Mouse (Mus musculus) ES-Bruce4 (cell line): ENCODE results near the gene Oaz3. TPM values are rescaled to one million over a fixed set of nuclear protein-coding genes. Genes with fewer than 3 reads are reported as not detected.

Source experiments
- H3K27ac ChIP-seq: 2 replicates; pipeline ENCODE4 v1.5.1; 2012; ENCODE audit warnings: low read length, inconsistent platforms; ENCODE audit not compliant: insufficient read depth
- H3K27me3 ChIP-seq: 2 replicates; pipeline ENCODE4 v1.6.1; 2012; ENCODE audit warnings: mild to moderate bottlenecking, low read length, inconsistent platforms; ENCODE audit not compliant: control insufficient read depth, poor library complexity, insufficient read depth, severe bottlenecking
- H3K36me3 ChIP-seq: 2 replicates; pipeline ENCODE4 v1.6.1; 2012; ENCODE audit warnings: inconsistent platforms, mild to moderate bottlenecking, low read length, moderate library complexity; ENCODE audit not compliant: control insufficient read depth, poor library complexity, insufficient read depth, severe bottlenecking
- H3K4me1 ChIP-seq: one replicate; pipeline ENCODE4 v1.8.1; 2011; ENCODE audit warnings: low read length; ENCODE audit not compliant: control insufficient read depth, insufficient read depth
- H3K4me3 ChIP-seq: 2 replicates; pipeline ENCODE4 v1.5.1; 2011; ENCODE audit warnings: low read depth, mild to moderate bottlenecking, low read length
- H3K9ac ChIP-seq: 2 replicates; pipeline ENCODE4 v1.6.1; 2012; ENCODE audit warnings: low read depth, mild to moderate bottlenecking, inconsistent platforms; ENCODE audit not compliant: poor library complexity, severe bottlenecking
- H3K9me3 ChIP-seq: replicated peaks from 2 replicates; pipeline ENCODE4 v1.6.1; 2012; ENCODE audit warnings: mild to moderate bottlenecking, low read length, inconsistent platforms; ENCODE audit not compliant: control insufficient read depth, poor library complexity, insufficient read depth, severe bottlenecking
- CTCF ChIP-seq: IDR thresholded peaks from one replicate; pipeline ENCODE4 v1.8.1; 2011; ENCODE audit warnings: low read depth, low read length
- EP300 ChIP-seq: IDR thresholded peaks from 2 replicates; pipeline ENCODE4 v1.6.1; 2011; ENCODE audit warnings: low read depth, low read length; ENCODE audit not compliant: insufficient read depth
- POLR2A ChIP-seq: IDR thresholded peaks from one replicate; pipeline ENCODE4 v1.8.1; 2011; ENCODE audit warnings: low read length; ENCODE audit not compliant: insufficient read depth
- polyA plus RNA-seq: library from polyadenylated mRNA; stranded (reverse); fragments of >200 nt; gene quantifications from 2 replicates; pipeline ENCODE4 v1.2.4, GENCODE M21; 2011; ENCODE audit warnings: low read depth; ENCODE audit not compliant: missing spikeins, insufficient read depth, insufficient read length

Oaz3 gene
- polyA plus RNA-seq, 1 experiment = 0.91 TPM

DNA sequence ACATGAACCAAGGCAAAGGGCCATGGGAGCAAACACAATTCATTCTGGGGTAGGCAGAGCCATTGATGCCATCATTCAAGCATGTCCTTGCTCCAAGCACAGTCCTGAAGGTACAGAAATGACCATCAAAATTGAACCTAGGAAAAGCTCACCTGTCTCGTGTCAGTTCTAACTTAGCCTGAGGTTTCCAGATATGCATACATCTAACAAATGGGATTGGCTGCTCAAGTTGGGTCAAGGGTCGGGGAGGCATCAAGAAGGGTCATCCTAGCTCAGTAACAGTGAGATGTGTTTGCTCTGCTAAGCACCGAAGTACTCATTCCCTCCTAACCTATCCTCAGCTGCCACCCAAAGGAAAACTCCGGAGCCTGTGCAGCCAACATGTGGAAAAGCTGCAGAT, 46.9 kb downstream of the Oaz3 start:
- Histone ChIP-seq H3K36me3 (no peaks in the 10 kb centered on the region), H3K27ac (no peak overlapping the region), H3K4me1 (no peaks in the 10 kb centered on the region), H3K27me3 (no peaks in the 10 kb centered on the region), H3K9ac (no peak overlapping the region), H3K4me3 (no peak overlapping the region), H3K9me3 (no peaks in the 10 kb centered on the region)
- TF ChIP-seq CTCF (no peak), EP300 (no peak), POLR2A (no peak)

DNA sequence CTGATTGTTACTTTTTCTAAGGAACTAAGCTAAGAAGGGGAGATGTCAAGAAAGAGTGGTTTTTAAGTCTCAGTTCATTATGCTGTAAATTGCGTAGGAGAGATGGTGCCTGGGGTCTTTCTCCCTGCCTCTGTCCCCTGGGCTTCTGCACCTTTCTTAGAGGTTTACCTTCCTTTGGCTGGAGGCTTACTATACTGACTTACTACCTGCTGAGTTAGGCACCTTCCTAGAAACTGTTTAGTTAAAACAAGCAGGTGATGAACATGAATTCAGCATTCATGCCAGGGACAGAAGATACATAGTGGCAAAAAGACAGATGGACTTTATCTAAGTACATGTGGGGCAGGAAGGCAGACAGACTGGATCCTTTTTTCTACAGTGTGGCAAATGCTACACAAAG, 47.4 kb downstream of the Oaz3 start:
- H3K9me3 ChIP-seq = no peaks in the 10 kb centered on the region
- H3K4me3 ChIP-seq = no peak overlapping the region
- H3K36me3 ChIP-seq = no peaks in the 10 kb centered on the region
- H3K27ac ChIP-seq = no peak overlapping the region
- no peak for TF ChIP-seq EP300
- TF ChIP-seq POLR2A = no peak
- no peak for TF ChIP-seq CTCF
- H3K4me1 ChIP-seq = no peaks in the 10 kb centered on the region
- no peak overlapping the region for H3K9ac ChIP-seq
- no peaks in the 10 kb centered on the region for H3K27me3 ChIP-seq

DNA sequence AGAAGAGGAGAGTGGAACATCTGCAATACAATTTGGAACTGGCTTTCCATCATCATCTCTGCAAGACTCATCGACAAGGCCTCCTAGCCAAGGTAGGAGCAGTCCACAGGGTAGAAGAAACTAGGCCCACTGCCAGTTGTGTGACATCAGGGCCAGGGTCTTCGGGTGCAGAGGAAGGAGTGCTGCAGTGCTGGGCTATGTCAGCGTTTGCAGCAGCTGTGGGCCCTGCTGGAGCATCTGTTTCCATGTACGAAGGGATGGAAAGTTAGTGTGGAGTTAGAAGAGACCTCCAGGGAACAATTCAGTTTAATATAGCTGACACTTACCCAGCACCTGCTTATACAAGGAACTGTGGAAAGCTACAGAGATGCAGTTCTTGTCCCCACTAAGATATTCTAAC, 50.7 kb downstream of the Oaz3 start:
- Histone ChIP-seq H3K9me3 (no peaks in the 10 kb centered on the region), H3K4me1 (no peaks in the 10 kb centered on the region), H3K27me3 (no peaks in the 10 kb centered on the region), H3K36me3 (no peaks in the 10 kb centered on the region), H3K9ac (no peak overlapping the region), H3K27ac (no peak overlapping the region), H3K4me3 (no peak overlapping the region)
- no peak for TF ChIP-seq POLR2A

DNA sequence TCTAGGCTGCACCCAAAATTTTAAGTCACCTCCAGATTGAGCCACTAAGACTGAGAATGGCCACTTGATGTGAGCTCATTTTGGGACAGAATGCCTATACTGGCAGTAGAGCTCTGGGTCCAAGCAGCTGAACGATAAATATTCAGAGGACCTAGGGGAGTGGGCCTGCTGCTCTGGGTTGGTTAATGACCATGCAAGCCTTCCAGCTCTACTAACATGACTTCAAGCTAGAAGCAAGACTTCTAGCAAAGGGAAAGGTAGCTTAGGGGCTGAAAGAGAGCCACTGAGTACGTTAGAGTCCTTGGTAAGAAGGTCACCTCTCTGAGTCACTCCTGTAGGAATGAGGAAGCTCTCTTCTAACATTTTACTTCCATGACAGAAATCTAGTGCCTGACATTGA, 51.6 kb downstream of the Oaz3 start:
- Histone ChIP-seq H3K4me1 (no peaks in the 10 kb centered on the region), H3K27ac (no peak overlapping the region), H3K36me3 (no peaks in the 10 kb centered on the region), H3K4me3 (no peak overlapping the region), H3K9ac (no peak overlapping the region), H3K27me3 (no peaks in the 10 kb centered on the region), H3K9me3 (no peaks in the 10 kb centered on the region)
- TF ChIP-seq EP300 (no peak), POLR2A (no peak), CTCF (no peak)

DNA sequence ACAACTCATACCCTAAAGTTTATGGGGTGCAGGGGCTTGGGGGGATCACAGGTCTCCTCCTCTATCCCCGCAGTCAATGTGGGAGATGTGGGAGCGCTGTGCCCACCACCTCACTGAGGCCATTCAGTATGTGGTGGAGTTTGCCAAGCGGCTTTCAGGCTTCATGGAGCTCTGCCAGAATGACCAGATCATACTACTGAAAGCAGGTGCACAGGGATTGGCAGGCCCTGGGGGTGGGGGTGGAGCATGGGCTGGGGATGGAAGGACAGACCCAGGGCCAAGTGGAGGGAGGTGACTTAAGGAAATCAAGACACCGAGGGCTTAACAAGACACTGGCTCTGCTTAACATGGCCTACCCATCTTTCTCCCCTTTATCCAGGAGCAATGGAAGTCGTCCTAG, 52.7 kb downstream of the Oaz3 start:
- Histone ChIP-seq H3K27me3 (no peaks in the 10 kb centered on the region), H3K4me3 (no peak overlapping the region), H3K9me3 (no peaks in the 10 kb centered on the region), H3K9ac (no peak overlapping the region), H3K27ac (no peak overlapping the region), H3K4me1 (no peaks in the 10 kb centered on the region), H3K36me3 (no peaks in the 10 kb centered on the region)
- TF ChIP-seq CTCF (no peak), EP300 (no peak), POLR2A (no peak)

DNA sequence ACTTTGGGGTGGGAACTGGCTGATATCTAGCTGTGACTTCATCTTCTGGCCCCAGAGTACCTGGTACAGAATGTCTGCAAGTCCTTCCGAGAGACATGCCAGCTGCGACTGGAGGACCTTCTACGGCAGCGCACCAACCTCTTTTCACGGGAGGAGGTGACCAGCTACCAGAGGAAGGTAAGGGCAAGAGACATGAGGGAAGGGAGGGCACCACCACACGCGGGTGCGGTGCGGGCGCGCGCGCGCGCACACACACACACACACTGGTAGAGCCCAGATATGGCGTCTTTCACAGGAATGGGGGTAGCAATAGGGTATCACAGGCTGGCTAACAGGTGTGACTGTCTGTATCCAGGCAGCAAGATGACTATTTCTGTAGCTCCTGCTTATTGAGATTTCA, 54.3 kb downstream of the Oaz3 start:
- Histone ChIP-seq H3K27ac (no peak overlapping the region), H3K27me3 (no peaks in the 10 kb centered on the region), H3K36me3 (no peaks in the 10 kb centered on the region), H3K4me1 (no peaks in the 10 kb centered on the region), H3K9ac (no peak overlapping the region), H3K4me3 (no peak overlapping the region), H3K9me3 (no peaks in the 10 kb centered on the region)
- TF ChIP-seq CTCF (no peak), EP300 (no peak), POLR2A (no peak)
